Mouse (Mus musculus) G1E (cell line): ENCODE data around the gene Ncbp2.

Source experiments
- CTCF ChIP-seq: IDR thresholded peaks from 2 replicates; pipeline ENCODE4 v1.5.1; 2012; ENCODE audit warnings: low read depth, low read length, inconsistent platforms, mixed read lengths
- GATA1 ChIP-seq: IDR thresholded peaks from 2 replicates; pipeline ENCODE4 v1.6.1; 2012; ENCODE audit warnings: borderline replicate concordance, low read length, inconsistent platforms, mixed read lengths
- GATA2 ChIP-seq: IDR thresholded peaks from 2 replicates; pipeline ENCODE4 v1.6.1; 2012; ENCODE audit warnings: low read depth, low read length, inconsistent platforms, borderline replicate concordance
- TAL1 ChIP-seq: conservative IDR thresholded peaks from 2 replicates; pipeline ENCODE4 v1.6.1; 2012; ENCODE audit warnings: low read depth, low read length, inconsistent platforms, mixed read lengths

DNA sequence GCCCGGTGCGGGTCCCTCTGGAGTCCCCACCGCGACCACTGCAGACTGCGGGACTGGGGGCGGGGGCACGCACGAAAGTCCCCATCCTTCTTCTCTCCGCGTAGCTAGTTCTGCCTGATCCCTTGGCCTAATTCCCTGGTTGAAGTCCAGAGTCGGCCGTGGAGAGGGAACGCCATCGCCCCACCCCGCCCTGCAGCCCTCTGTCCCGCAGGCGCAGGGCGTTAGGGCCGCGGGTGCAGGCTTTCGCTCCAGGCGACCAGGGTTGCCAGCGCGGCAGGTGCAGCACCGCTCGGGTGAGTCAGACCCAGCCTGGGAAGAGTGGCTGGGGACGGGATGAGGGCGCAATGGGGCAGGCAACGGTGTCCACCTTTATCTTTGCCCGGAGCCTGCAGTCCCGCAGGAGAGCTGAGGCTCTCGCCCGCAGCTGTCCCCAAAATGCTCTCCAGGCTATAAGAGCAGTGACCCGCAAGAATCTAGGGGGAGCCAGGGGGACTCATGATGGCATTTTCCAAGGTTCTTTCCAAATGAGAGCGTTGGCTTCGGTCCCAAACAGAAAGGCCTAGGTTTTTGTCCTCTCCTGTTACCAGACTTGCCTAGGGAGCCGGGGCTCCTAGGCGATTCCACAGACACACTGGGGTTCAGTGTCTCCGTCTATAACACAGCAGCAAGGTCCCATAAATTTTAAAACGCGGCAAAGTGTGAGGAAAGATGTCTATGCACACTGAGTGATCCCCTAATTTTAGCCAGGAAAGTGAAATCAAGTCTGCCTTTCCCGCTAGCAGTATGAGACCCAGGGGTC, 14.4 kb upstream of the Ncbp2 start, which contains the start of gene Pigz:
- TF ChIP-seq GATA1: no peak
- TF ChIP-seq CTCF: no peak
- no peak for TF ChIP-seq TAL1
- no peak for TF ChIP-seq GATA2
